Mouse (Mus musculus): ENCODE data around the gene Sav1. TPM values are rescaled to one million over a fixed set of nuclear protein-coding genes. Genes with fewer than 3 reads are reported as not detected.

Sav1 gene
- polyA plus RNA-seq, 2 experiments, result 11.0 to 57.2 TPM

DNA sequence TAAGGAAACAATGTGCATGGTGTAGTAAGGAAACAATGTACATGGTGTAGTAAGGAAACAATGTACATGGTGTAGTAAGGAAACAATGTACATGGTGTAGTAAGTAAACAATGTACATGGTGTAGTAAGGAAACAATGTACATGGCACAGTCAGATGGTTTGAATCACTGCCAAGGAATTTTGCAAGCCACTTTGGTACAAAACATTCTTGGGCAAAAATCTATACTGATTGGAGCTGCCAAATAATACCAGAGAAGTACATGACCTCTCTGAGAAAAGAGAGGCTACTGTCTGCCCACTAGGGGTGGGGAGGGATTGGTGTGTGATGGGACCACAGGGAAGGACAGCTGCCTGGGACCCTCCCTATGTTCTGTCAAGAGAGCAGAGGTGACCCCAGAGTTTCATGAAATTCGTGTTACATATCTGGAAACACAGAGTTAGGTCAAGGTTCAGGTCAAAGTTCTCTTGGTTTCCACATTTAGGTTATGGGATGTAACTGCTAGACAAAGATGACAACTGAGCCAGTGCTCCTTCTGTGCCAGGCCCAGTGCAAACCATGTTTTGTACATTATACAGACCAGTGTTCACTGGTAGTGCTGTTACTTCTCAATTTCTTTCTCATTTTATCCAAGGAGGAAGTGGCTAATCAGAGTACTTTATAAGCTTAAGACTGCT is 45.0 kb downstream of the Sav1 start:
- ATAC-seq (ENCODE audit: low FRiP score, low read depth) (no peak), DNase-seq (ENCODE audit: low spot score) (no peak)
- no peak for TF ChIP-seq POLR2A (IDR thresholded peaks at IDR 0.05; ENCODE audit: borderline replicate concordance, extremely low read depth, insufficient read depth, insufficient read length)
- Histone ChIP-seq H3K36me3 (ENCODE audit: control insufficient read depth, insufficient read depth, low read length) (no peaks in the 10 kb centered on the region), H3K27ac (replicated peaks; ENCODE audit: low read depth, low read length) (no peak overlapping the region), H3K9ac (ENCODE audit: low read depth, low read length, severe bottlenecking) (no peak overlapping the region), H3K27me3 (ENCODE audit: control insufficient read depth, insufficient read depth, low read length) (no peaks in the 10 kb centered on the region), H3K4me2 (replicated peaks; ENCODE audit: low read depth, low read length, severe bottlenecking) (no peak overlapping the region), H3K4me1 (ENCODE audit: control insufficient read depth, insufficient read depth, low read length) (no peaks in the 10 kb centered on the region), H3K9me3 (ENCODE audit: control insufficient read depth, low read length) (no peaks in the 10 kb centered on the region), H3K4me3 (replicated peaks; ENCODE audit: low read length) (no peak overlapping the region)
- WGBS, result 50% methylated on average over 1 of the region's 1 CpGs

DNA sequence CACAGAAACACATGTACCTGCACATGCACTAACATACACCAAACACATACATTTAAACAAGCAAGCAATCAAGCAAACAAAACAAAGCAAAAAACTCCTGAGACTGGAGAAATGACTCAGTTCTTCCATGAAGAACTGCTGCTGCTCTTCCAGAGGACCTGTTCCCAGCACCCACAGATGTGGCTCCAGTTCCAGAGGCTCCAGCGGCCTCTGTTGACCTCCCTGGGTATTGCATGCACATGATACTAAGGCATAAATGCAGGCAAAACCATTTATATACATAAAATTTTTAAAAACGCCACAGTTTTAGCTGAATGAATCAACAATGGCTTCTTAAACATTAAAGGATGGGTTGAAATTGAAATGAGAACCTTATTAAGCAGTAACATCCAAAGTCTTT is 47.5 kb downstream of the Sav1 start:
- Histone ChIP-seq H3K4me2 (replicated peaks; ENCODE audit: low read depth, low read length, severe bottlenecking) (no peak overlapping the region), H3K4me1 (ENCODE audit: control insufficient read depth, insufficient read depth, low read length) (no peaks in the 10 kb centered on the region), H3K9ac (ENCODE audit: low read depth, low read length, severe bottlenecking) (no peak overlapping the region), H3K27ac (replicated peaks; ENCODE audit: low read depth, low read length) (no peak overlapping the region), H3K9me3 (ENCODE audit: control insufficient read depth, low read length) (no peaks in the 10 kb centered on the region), H3K4me3 (replicated peaks; ENCODE audit: low read length) (no peak overlapping the region), H3K36me3 (ENCODE audit: control insufficient read depth, insufficient read depth, low read length) (no peaks in the 10 kb centered on the region), H3K27me3 (ENCODE audit: control insufficient read depth, insufficient read depth, low read length) (no peaks in the 10 kb centered on the region)
- 63% methylated on average over 2 of the region's 2 CpGs for WGBS
- TF ChIP-seq POLR2A (IDR thresholded peaks at IDR 0.05; ENCODE audit: borderline replicate concordance, extremely low read depth, insufficient read depth, insufficient read length), result no peak
- DNase-seq (ENCODE audit: low spot score), result no peak
- ATAC-seq (ENCODE audit: low FRiP score, low read depth), result no peak

GRCm38 (mm10) chr12:69937731-69938130 is 49.1 kb downstream of the Sav1 start:
- Histone ChIP-seq H3K9me3 (ENCODE audit: control insufficient read depth, low read length) (no peaks in the 10 kb centered on the region), H3K9ac (ENCODE audit: low read depth, low read length, severe bottlenecking) (no peak overlapping the region), H3K4me2 (replicated peaks; ENCODE audit: low read depth, low read length, severe bottlenecking) (no peak overlapping the region), H3K4me3 (replicated peaks; ENCODE audit: low read length) (no peak overlapping the region), H3K27me3 (ENCODE audit: control insufficient read depth, insufficient read depth, low read length) (no peaks in the 10 kb centered on the region), H3K27ac (replicated peaks; ENCODE audit: low read depth, low read length) (no peak overlapping the region), H3K4me1 (ENCODE audit: control insufficient read depth, insufficient read depth, low read length) (no peaks in the 10 kb centered on the region), H3K36me3 (ENCODE audit: control insufficient read depth, insufficient read depth, low read length) (no peaks in the 10 kb centered on the region)
- no peak for TF ChIP-seq POLR2A (IDR thresholded peaks at IDR 0.05; ENCODE audit: borderline replicate concordance, extremely low read depth, insufficient read depth, insufficient read length)
- no peak for ATAC-seq (ENCODE audit: low FRiP score, low read depth)
- 84% methylated on average over 5 of the region's 5 CpGs for WGBS
- DNase-seq (ENCODE audit: low spot score), result no peak

- ATAC-seq (ENCODE audit: low FRiP score, low read depth), result no peak
- Histone ChIP-seq H3K4me1 (ENCODE audit: control insufficient read depth, insufficient read depth, low read length) (no peaks in the 10 kb centered on the region), H3K9ac (ENCODE audit: low read depth, low read length, severe bottlenecking) (no peak overlapping the region), H3K27me3 (ENCODE audit: control insufficient read depth, insufficient read depth, low read length) (no peaks in the 10 kb centered on the region), H3K36me3 (ENCODE audit: control insufficient read depth, insufficient read depth, low read length) (no peaks in the 10 kb centered on the region), H3K9me3 (ENCODE audit: control insufficient read depth, low read length) (no peaks in the 10 kb centered on the region), H3K4me2 (replicated peaks; ENCODE audit: low read depth, low read length, severe bottlenecking) (no peak overlapping the region), H3K4me3 (replicated peaks; ENCODE audit: low read length) (no peak overlapping the region), H3K27ac (replicated peaks; ENCODE audit: low read depth, low read length) (no peak overlapping the region)
- DNase-seq (ENCODE audit: low spot score), result no peak
- WGBS, result 41% methylated on average over 7 of the region's 7 CpGs
- no peak for TF ChIP-seq POLR2A (IDR thresholded peaks at IDR 0.05; ENCODE audit: borderline replicate concordance, extremely low read depth, insufficient read depth, insufficient read length)
These were observed 60.1 kb downstream of the Sav1 start for GRCm38 (mm10) chr12:69926716-69927115.

DNA sequence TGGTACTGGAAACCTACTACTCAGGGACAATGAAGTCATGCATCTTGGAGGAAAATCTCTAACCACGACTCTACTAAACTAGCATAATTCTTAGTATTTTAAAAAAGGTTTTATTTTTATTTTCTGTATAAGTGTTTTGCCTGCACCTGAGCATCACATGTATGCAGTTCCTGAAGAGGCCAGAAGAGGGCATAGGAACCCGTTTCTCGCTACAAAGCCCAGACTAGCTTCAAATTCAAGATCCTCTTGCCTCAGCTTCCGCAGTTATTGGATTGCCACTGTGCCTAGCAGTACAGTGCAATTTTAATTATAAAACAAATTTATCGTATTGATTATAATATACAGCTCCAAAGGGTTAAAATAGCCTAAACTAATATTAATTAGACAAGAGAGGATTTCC is 62.8 kb downstream of the Sav1 start:
- H3K4me3 ChIP-seq (replicated peaks; ENCODE audit: low read length), result no peak overlapping the region
- no peak for DNase-seq (ENCODE audit: low spot score)
- WGBS, result 10% methylated on average over 5 of the region's 5 CpGs

More for the DNA sequence above, 62.8 kb downstream of the Sav1 start:
- Histone ChIP-seq H3K9ac (ENCODE audit: low read depth, low read length, severe bottlenecking) (no peak overlapping the region), H3K27me3 (ENCODE audit: control insufficient read depth, insufficient read depth, low read length) (no peaks in the 10 kb centered on the region), H3K36me3 (ENCODE audit: control insufficient read depth, insufficient read depth, low read length) (no peaks in the 10 kb centered on the region), H3K4me1 (ENCODE audit: control insufficient read depth, insufficient read depth, low read length) (no peaks in the 10 kb centered on the region), H3K27ac (replicated peaks; ENCODE audit: low read depth, low read length) (no peak overlapping the region), H3K4me2 (replicated peaks; ENCODE audit: low read depth, low read length, severe bottlenecking) (no peak overlapping the region), H3K9me3 (ENCODE audit: control insufficient read depth, low read length) (no peaks in the 10 kb centered on the region)
- no peak for ATAC-seq (ENCODE audit: low FRiP score, low read depth)
- TF ChIP-seq POLR2A (IDR thresholded peaks at IDR 0.05; ENCODE audit: borderline replicate concordance, extremely low read depth, insufficient read depth, insufficient read length), result no peak

Data from limb, embryonic 14.5 days (tissue).